Mouse (Mus musculus) left cerebral cortex, adult 18-20 months (tissue): ENCODE results near the gene Tnn. TPM values are rescaled to one million over a fixed set of nuclear protein-coding genes. Genes with fewer than 3 reads are reported as not detected.

Experiments
- DNase-seq, 2 experiments: peaks; one replicate each; pipeline ENCODE4 v3.0.0; 2021 to 2022; ENCODE audit warnings: low spot score in 2 of 2, mixed read lengths in 1 of 2
- total RNA-seq, 2 experiments: library from RNA; stranded (reverse); gene quantifications; 2 replicates each; pipeline ENCODE4 v1.2.3; 2021

Tnn gene
- total RNA-seq, 2 experiments from 2014 or later: 0.21 to 0.28 TPM

- peak; percentile 21 to 22 for DNase-seq
Measured at GRCm38 (mm10) chr1:160044237-160045021, 109.0 kb downstream of the Tnn start, which contains the start of gene 4930523C07Rik. 4930523C07Rik (plus strand) TSS chr1:160044382.

GRCm38 (mm10) chr1:160043271-160043975 is 110.0 kb downstream of the Tnn start:
- no peak for DNase-seq

- DNase-seq: no peak
Measured at GRCm38 (mm10) chr1:160042351-160042750, 111.0 kb downstream of the Tnn start.

DNA sequence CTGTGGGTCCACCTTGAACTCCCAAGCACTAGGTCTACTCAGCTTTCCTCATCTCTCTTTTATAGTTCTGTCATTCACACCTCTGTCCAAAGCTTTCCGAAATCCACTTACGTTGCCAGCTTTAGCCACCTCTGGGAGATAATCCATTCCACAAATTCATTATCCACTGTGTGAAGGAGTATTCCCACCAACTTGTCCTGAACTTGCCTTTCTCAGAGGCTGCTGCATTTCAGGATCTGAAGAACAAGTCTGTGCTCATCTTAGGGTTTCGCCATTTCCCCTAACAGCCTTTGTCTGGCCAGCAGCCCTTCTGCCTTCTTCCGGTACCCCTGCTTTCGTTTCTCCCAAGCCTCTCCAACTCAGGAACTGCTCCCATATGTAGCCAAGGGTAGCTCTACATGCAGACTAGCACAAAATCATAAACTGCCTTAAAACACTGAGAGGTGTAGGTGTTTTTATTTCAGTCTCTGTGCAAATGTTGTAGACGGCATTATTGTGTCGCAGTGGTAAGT is 112.1 kb downstream of the Tnn start:
- no peak for DNase-seq

GRCm38 (mm10) chr1:160039951-160040645 is 113.3 kb downstream of the Tnn start:
- no peak for DNase-seq

DNA sequence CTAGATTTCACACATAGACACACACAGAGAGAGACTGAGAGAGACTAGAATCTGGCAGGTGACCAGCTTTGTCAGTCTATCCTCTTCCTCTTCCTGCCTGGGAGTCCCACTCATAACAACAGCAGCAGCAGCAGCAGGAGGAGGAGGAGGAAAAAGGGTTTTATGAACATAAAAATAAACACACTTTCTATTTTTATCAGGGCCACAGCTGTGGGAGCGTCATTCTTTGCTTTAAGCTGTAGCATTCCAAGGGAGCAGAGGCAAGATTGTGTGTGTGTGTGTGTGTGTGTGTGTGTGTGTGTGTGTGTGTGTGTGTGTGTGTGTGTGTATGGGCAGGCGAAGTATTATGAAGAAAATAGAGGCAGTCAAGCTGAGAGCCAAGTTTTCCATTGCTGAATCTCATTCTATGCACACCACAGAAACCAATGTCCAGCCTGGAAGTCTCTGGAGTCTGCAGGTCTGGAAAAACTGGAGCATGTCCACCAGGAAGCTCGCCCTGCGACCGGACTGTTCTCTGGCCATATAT is 116.3 kb downstream of the Tnn start:
- peak in 1 of 2 experiments; percentile 22 for DNase-seq

DNA sequence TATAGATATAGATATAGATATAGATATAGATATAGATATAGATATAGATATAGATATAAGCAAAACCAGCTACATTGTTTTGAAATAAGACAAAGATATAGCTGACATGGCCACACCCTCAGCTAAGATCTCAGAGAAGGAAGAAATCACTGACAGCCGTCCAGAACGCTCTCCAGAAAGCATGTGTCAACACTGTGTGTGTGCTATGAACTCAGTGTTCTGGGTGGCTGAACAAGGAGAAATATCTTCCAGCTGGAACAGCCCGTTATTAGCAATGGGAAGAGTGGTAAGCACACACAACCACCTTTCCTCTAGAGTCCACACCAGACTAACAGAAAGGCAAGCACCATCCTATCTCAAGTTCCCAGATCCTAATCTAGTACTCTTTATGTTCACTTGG is 117.8 kb downstream of the Tnn start:
- no peak for DNase-seq

Other genes with a start within 250 kb of the Tnn start
- gene 4930523C07Rik, start 109.2 kb downstream of the Tnn start, total RNA-seq: 1 to 10 TPM; 1.3 to 1.7 TPM
- gene Mrps14, start 41.6 kb upstream of the Tnn start, total RNA-seq: 10 to 100 TPM; 71.3 to 71.5 TPM
- 10 to 100 TPM; 83.7 to 95.0 TPM for gene Cacybp, start 59.3 kb upstream of the Tnn start, total RNA-seq